Mouse (Mus musculus): ENCODE results near the gene Mcrs1. TPM values are rescaled to one million over a fixed set of nuclear protein-coding genes. Genes with fewer than 3 reads are reported as not detected.
A peak's percentile ranks its signal among the peaks of the same experiment; 100 is the strongest.
"Not testable (repeated sequence)": the region's sequence is repeated elsewhere in the genome, so short reads cannot be mapped to it uniquely, and the experiment has no call there.

Mcrs1 gene
- total RNA-seq, 2 experiments from 2014 or later: 93.7 to 99.6 TPM

DNA sequence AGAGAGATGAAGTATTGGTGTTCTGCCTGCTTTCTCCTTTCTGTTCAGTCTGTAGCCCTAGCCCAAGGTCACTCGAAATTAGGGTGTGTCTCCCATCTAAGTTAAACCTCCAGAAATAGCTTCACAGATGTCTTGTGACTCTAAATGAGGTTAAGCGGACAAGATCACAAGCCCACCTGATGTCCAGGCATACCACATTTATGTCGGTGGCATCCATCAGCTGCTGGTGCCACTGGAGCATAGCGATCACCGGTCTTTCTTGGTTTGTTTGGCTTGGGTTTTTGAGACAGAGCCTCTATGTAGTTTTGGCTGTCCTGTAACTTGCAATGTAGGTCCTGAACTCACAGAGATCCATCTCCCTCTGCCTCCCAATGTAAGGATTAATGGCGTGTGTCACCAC is 2.0 kb upstream of the Mcrs1 start:
- intact Hi-C loops (cut with DNase I): no loop called here
- no peak for DNase-seq (ENCODE audit: low spot score in 2 of 2)

DNA sequence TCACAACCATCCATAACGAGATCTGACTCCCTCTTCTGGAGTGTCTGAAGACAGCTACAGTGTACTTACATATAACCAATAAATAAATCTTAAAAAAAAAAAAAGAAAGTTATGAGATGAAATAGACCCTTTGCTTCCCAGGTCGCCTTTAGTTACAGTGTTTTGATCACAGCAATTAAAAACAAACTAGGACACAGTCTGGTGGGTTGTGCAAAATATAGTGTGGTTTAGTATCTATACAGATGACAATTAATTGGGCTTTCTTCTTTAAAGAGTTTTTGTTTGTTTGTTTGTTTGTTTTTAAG is 1.4 kb upstream of the Mcrs1 start:
- intact Hi-C loops (cut with DNase I); DNase-seq (ENCODE audit: low spot score in 2 of 2): not testable (repeated sequence)

- intact Hi-C loops (cut with DNase I): no loop called here
- peak in 1 of 2 experiments; percentile 71 for DNase-seq (ENCODE audit: low spot score in 2 of 2)
These were observed 817 bp upstream of the Mcrs1 start for GRCm38 (mm10) chr15:99252381-99253174.

DNA sequence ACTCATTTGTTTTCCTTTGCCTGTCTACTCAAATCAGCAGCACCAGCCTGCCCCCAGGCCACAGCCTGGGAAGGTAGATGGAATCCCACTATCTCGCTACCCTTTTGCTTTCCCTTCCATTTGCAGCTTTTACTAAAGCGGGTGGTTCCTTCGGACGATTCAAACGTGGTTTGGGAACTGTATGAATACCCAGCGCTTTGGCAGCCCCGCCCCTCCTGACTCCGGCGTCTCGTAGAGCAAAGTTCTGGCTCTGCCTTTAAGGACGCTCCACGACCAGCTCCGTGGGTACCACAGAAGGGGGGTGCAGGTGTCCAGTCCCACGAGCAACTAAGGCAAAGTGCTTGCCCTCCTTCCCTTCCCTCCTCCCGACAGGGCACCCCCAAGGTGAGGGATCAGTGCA is 650 bp downstream of the Mcrs1 start:
- DNase-seq (ENCODE audit: low spot score in 2 of 2); intact Hi-C loops (cut with DNase I): not testable (repeated sequence)

- intact Hi-C loops (cut with DNase I): no loop called here
- DNase-seq (ENCODE audit: low spot score in 2 of 2): no peak
These were observed 1.8 kb downstream of the Mcrs1 start for GRCm38 (mm10) chr15:99249938-99250337.

GRCm38 (mm10) chr15:99248972-99249371 is 2.8 kb downstream of the Mcrs1 start:
- intact Hi-C loops (cut with DNase I): no loop called here
- peak; percentile 83 to 88 for DNase-seq (ENCODE audit: low spot score in 2 of 2)

DNA sequence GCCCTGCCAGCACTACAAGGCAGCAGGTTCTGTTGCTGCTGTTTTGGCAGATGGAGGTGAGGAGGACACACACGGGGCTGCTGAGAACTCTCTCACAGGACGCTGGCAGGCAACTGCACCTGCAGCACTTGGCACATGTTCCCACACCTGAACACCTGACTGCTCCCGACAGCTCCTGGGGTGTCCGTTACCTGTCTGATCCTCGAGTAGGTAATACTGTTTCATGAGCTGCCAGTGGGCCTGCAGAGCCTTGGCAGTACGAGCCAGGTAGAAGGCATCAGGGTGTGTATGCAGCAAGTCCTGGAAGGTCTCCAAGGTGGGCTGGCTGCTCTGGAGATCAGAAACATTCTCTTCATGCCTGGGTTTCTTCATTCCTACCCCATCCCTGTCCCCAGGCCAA is 5.0 kb downstream of the Mcrs1 start:
- DNase-seq (ENCODE audit: low spot score in 2 of 2); intact Hi-C loops (cut with DNase I): not testable (repeated sequence)

DNA sequence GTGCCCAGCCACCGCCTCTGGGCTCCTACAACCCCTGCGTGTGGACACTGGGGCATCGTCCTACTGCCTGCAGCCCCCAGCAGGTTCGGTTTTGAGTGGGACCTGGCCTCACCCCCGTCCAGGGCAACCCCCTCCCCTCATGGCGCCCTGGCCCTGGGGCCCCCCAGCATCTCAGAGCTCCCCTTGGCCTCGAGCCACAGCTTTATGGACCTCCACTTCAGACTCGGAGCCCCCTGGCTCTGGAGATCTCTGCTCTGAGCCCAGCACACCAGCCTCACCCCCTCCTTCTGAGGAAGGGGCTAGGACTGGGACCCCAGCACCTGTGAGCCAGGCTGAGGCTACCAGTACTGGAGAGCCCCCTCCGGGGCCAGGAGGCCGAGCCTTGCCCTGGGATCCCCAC is 9.7 kb downstream of the Mcrs1 start:
- DNase-seq (ENCODE audit: low spot score in 2 of 2): no peak
- intact Hi-C loops (cut with DNase I): no loop called here

- DNase-seq (ENCODE audit: low spot score in 2 of 2): no peak
- intact Hi-C loops (cut with DNase I): no loop called here
These were observed 10.5 kb downstream of the Mcrs1 start for GRCm38 (mm10) chr15:99241249-99241648.

- intact Hi-C loops (cut with DNase I): no loop called here
These were observed 11.6 kb downstream of the Mcrs1 start for GRCm38 (mm10) chr15:99240129-99240528.

GRCm38 (mm10) chr15:99238006-99238405 is 13.8 kb downstream of the Mcrs1 start:
- no peak for DNase-seq (ENCODE audit: low spot score in 2 of 2)
- intact Hi-C loops (cut with DNase I): no loop called here

More at GRCm38 (mm10) chr15:99240129-99240528, 11.6 kb downstream of the Mcrs1 start:
- DNase-seq (ENCODE audit: low spot score in 2 of 2): no peak

DNA sequence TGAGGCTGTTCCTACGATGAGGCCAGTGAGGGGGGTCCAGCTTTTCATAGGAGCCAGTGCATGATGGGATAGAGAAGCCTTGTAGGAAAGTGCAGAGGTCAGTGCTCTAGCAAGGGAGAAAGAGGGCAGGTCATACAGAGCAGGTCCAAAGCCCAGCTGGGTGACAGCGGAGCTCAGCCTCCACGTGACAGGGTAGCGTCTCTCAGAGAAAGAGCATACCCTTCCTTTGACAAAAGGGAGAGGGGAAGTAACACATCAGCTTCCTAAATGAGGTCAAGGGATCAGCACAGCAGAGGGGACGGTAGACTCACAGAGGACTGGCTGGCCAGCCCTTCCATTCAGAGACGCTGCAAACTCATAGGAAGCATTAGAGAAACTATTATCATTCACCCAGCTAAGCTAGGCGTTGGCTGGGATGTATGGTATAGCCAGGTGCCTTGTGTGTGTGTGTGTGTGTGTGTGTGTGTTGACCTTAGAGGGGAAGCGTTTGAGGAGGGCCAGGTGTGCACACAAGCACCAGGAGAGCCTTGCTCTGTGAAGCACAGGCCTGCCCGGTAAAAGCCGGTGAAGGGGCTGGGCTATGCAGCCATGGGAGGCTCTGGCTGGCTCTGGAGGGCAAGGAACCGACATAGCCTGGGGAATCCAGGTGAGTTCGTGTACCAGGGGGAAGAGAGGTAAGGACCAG is 17.3 kb downstream of the Mcrs1 start:
- intact Hi-C loops (cut with DNase I): no loop called here

GRCm38 (mm10) chr15:99233719-99234118 is 18.0 kb downstream of the Mcrs1 start:
- DNase-seq (ENCODE audit: low spot score in 2 of 2): no peak
- intact Hi-C loops (cut with DNase I): no loop called here

More for the DNA sequence above, 17.3 kb downstream of the Mcrs1 start:
- DNase-seq (ENCODE audit: low spot score in 2 of 2): no peak

- intact Hi-C loops (cut with DNase I): no loop called here
- no peak for DNase-seq (ENCODE audit: low spot score in 2 of 2)
These were observed 19.8 kb downstream of the Mcrs1 start for GRCm38 (mm10) chr15:99231998-99232397.

GRCm38 (mm10) chr15:99226090-99226489 is 25.7 kb downstream of the Mcrs1 start:
- intact Hi-C loops (cut with DNase I): no loop called here
- DNase-seq (ENCODE audit: low spot score in 2 of 2): no peak

DNA sequence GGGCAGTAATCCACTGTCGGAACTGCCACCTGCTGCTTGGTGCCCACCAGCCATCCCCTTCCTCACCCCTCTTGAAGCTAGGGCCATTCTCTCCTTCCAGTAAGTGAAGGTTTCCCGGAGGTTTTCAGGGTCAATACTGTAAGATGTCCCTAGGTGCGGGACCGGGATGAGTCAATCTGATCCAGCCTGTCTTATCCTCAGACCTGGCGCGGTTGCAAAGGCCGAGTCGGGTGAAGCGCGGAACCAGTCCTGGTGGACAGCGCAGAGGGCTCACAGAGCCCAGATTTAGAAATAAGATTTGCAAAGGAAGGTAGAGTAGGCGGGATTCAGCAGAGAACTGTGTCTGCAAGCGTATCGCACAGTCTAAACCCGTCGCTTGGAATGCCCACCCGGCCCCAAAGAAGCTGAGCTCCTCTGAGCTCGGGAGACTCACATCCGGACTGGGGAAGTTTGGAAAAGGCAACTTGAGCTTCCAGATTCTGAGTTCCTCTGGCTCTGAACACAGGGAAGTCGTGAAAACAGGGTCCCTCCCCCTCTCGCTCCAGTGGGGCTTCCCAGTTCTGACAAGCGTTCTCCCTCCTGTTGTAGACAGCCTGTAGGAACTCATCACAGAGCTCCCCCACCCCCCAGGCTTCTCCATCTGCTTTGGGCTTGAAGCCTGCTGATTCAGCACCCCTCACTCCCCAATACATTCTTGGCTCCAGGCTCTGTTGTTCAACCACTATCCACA is 26.5 kb downstream of the Mcrs1 start:
- intact Hi-C loops (cut with DNase I): no loop called here
- peak; percentile 72 to 81 for DNase-seq (ENCODE audit: low spot score in 2 of 2)

DNA sequence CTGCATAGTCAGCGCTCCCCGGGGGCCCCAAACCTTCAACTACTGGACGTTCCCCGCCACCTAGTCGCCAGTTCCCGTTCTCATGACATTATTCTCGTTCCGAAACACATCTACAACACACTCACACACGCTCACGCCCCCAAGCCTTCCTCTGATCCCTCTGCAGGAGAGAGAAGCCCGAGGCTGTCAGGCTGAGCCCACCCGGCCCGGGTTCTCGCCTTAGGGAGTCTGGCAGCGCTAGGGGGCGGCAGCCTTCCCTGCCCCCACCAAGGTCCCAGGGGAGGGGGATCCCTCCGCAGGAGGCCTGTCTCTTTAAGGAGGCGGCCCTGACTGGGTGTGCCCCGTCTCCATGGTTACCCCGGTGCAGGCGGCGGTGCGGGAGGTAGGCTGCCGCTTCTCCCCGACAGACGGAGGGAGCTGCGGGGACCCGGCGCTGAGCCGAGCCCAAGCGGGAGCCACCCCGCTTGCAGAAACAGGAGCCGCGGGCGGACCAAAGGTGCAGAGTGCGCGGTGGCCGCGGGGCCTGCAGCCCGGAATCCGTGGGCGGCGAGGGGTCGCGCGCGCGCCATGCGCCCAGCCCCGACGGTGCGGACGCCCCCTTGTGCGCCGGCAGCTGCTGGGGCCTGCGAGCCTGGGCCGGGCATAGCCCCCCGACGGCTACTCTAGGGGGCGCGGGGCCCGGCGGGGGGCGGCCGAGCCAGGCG is 27.4 kb downstream of the Mcrs1 start, which contains the start of gene Kcnh3:
Gene Kcnh3, plus strand, starts transcription at position 654 of the 704 bp plus-strand sequence.
- intact Hi-C loops (cut with DNase I): loop anchor here (5.0 kb wide), 1 partner anchor 38 kb away; no protein-coding TSS in a partner anchor
- DNase-seq (ENCODE audit: low spot score in 2 of 2): peak; percentile 76 to 82

- intact Hi-C loops (cut with DNase I): loop anchor here (5.0 kb wide), 1 partner anchor 39 kb away; no protein-coding TSS in a partner anchor
- peak; percentile 57 to 76 for DNase-seq (ENCODE audit: low spot score in 2 of 2)
These were observed 28.1 kb downstream of the Mcrs1 start for GRCm38 (mm10) chr15:99223585-99224207.
